Mouse (Mus musculus) hindbrain, embryonic 11.5 days (tissue): Measurements from ENCODE around the gene Tmem183a. TPM values are rescaled to one million over a fixed set of nuclear protein-coding genes. Genes with fewer than 3 reads are reported as not detected.

Experiments used
- ATAC-seq: fragments of 200-750 bp; cut with Nextera tagmentation; 2 replicates; pipeline ENCODE4 v1.8.0; 2017; ENCODE audit warnings: mild to moderate bottlenecking, moderate TSS enrichment, moderate library complexity; ENCODE audit not compliant: low FRiP score
- DNase-seq: peaks from one replicate; pipeline ENCODE4 v3.0.0-alpha.2; 2015; ENCODE audit warnings: low spot score
- H3K27ac ChIP-seq: fragments of 300-500 bp; sonication (generic); 2 replicates; pipeline ENCODE4 v1.5.1; 2014; ENCODE audit warnings: mild to moderate bottlenecking, low read depth, low read length
- H3K27me3 ChIP-seq: fragments of 300-500 bp; sonication (generic); 2 replicates; pipeline ENCODE4 v1.6.1; 2014; ENCODE audit warnings: mild to moderate bottlenecking, low read length, moderate library complexity, mixed read lengths; ENCODE audit not compliant: control insufficient read depth, insufficient read depth
- H3K36me3 ChIP-seq: fragments of 300-500 bp; sonication (generic); 2 replicates; pipeline ENCODE4 v1.6.1; 2014; ENCODE audit warnings: mild to moderate bottlenecking, low read length, moderate library complexity, mixed read lengths; ENCODE audit not compliant: control insufficient read depth, insufficient read depth
- H3K4me1 ChIP-seq: fragments of 300-500 bp; sonication (generic); replicated peaks from 2 replicates; pipeline ENCODE4 v1.6.1; 2014; ENCODE audit warnings: low read length, mixed read lengths; ENCODE audit not compliant: control insufficient read depth, insufficient read depth
- H3K4me2 ChIP-seq: fragments of 300-500 bp; sonication (generic); replicated peaks from 2 replicates; pipeline ENCODE4 v1.6.1; 2014; ENCODE audit warnings: mild to moderate bottlenecking, low read depth, low read length
- H3K4me3 ChIP-seq: fragments of 300-500 bp; sonication (generic); 2 replicates; pipeline ENCODE4 v1.5.1; 2014; ENCODE audit warnings: low read depth, low read length
- H3K9ac ChIP-seq: fragments of 300-500 bp; sonication (generic); 2 replicates; pipeline ENCODE4 v1.6.1; 2014; ENCODE audit warnings: low read depth, low read length
- H3K9me3 ChIP-seq: fragments of 300-500 bp; sonication (generic); 2 replicates; pipeline ENCODE4 v1.6.1; 2016; ENCODE audit warnings: low read length; ENCODE audit not compliant: control insufficient read depth
- WGBS: fragments of 180-500 bp; shearing (Covaris S2); extraction: QIAGEN DNeasy Blood & Tissue Kit; methylation state at CpG from one replicate; pipeline ENCODE4 v1.1.7; 2014; 5-methylcytosine and 5-hydroxymethylcytosine counted together
- polyA plus RNA-seq: library from polyadenylated mRNA; unstranded; fragments of >200 nt; fragmentation: Nextera tagmentation; extraction: Ambion mirVana; gene quantifications from 2 replicates; pipeline ENCODE4 v1.2.1, GENCODE M21; 2014

The Tmem183a gene
- polyA plus RNA-seq, 1 experiment from 2014 or later = 126 TPM

DNA sequence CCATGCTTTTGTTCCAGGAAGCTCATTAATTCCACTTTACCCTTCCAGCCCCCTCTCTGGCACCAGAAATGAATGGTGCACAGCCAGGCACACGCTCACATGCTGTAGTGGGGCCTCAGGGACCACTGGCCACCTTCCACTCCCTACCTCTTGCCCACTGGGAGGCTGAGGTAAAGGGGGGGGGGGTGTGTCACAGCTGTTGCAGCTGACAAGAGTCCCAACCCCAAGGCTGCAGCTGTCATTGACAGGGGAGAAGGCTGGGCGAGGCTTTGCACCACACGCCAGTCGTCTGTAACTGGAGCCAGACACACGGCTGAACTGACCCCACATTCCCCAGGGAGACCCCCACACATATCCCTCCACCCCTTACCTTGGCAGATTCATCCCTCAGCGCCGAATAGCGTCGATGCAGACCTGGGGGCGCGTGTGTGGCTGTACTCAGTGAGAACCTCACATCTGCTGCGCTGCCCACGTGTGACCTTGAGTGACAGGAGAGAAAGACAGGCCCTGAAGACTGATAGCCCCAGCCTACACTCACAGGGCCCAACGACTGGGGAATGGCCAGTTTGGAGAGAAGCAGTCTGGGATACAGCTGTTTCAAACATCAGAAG, 41.0 kb downstream of the Tmem183a start:
- H3K36me3 ChIP-seq = no peaks in the 10 kb centered on the region
- peak; percentile 46 for DNase-seq

DNA sequence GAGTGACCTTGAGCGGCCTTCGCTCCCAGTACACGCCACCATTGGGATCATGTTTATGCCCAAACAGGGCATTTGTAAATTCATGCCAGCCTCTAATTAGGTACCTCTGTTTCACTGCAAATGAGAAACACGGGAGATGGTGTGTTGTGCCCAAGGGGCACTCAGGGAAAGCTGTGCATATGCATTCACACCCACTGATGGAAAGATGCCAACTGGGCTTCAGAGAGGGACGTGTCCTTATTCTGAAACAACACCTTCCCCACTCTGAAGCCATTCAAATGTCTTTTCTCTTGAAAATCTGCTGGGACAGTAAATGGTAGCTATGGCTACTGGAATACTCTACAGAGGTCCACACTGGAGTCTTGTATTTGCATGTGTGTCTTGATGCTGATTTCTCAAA, 43.5 kb downstream of the Tmem183a start:
- Histone ChIP-seq H3K4me2 (no peak overlapping the region), H3K27ac (no peak overlapping the region), H3K9me3 (no peaks in the 10 kb centered on the region), H3K36me3 (no peaks in the 10 kb centered on the region), H3K9ac (no peak overlapping the region), H3K4me1 (peaks cover 3% of the 10 kb centered on the region; the same call in 1 of the 2 replicates), H3K27me3 (no peaks in the 10 kb centered on the region), H3K4me3 (no peak overlapping the region)
- 85% methylated on average over 5 of the region's 5 CpGs for WGBS
- ATAC-seq (no peak), DNase-seq (no peak)

More for the DNA sequence above, 41.0 kb downstream of the Tmem183a start:
- Histone ChIP-seq H3K4me2 (no peak overlapping the region), H3K9ac (no peak overlapping the region), H3K27ac (peak overlapping the region; percentile 17; the same call in 1 of the 2 replicates), H3K4me1 (peaks cover 3% of the 10 kb centered on the region; the same call in 1 of the 2 replicates), H3K27me3 (no peaks in the 10 kb centered on the region), H3K4me3 (no peak overlapping the region), H3K9me3 (no peaks in the 10 kb centered on the region)
- peak; percentile 56 for ATAC-seq
- 62% methylated on average over 14 of the region's 14 CpGs for WGBS

DNA sequence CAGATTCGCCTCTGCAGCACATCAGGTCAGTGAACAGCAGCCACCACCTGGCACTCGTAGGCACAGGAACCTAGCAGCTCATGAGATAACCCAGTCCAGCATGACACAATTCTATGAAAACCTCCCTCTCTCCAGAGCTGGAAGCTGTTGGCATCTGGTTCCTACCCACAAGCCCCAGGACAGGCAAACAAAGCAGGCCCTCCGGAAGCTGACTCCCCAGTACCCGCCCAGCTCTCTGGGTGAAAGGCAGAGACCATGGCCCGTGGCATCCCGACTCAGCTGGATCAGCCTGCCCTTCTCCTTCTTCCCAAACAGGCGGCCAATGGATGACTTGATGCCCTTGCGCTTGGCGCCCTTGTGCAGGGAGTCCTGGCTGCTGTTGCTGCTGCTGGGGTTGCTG, 45.4 kb downstream of the Tmem183a start:
- Histone ChIP-seq H3K9ac (no peak overlapping the region), H3K4me1 (peaks cover 3% of the 10 kb centered on the region; the same call in 1 of the 2 replicates), H3K4me2 (no peak overlapping the region), H3K36me3 (no peaks in the 10 kb centered on the region), H3K4me3 (no peak overlapping the region), H3K27ac (no peak overlapping the region), H3K9me3 (no peaks in the 10 kb centered on the region), H3K27me3 (no peaks in the 10 kb centered on the region)
- ATAC-seq (no peak), DNase-seq (no peak)
- 91% methylated on average over 9 of the region's 9 CpGs for WGBS

DNA sequence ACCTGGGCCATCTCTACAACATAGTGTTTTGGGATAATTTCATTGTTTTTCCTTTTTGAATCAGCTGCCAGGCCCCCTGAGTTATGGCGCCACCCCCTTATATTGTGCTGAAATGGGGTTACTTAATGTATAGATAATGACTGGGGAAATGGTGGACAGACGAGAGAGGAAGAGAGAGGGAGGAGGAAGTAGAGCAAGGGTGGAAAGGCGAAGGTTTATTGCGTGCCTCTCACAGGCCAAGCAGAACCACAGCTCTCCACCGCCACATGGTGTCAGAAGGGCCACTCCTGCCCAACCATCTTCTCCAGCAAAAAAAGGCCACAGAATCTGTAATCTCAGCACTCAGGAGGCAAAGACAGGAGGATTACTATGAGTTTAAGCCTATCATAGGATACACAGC, 46.6 kb downstream of the Tmem183a start:
- Histone ChIP-seq H3K9ac (no peak overlapping the region), H3K9me3 (no peaks in the 10 kb centered on the region), H3K4me1 (no peaks in the 10 kb centered on the region), H3K27ac (no peak overlapping the region), H3K4me3 (no peak overlapping the region), H3K27me3 (no peaks in the 10 kb centered on the region), H3K36me3 (no peaks in the 10 kb centered on the region), H3K4me2 (no peak overlapping the region)
- ATAC-seq = no peak
- DNase-seq = no peak
- WGBS = 92% methylated on average over 5 of the region's 5 CpGs

DNA sequence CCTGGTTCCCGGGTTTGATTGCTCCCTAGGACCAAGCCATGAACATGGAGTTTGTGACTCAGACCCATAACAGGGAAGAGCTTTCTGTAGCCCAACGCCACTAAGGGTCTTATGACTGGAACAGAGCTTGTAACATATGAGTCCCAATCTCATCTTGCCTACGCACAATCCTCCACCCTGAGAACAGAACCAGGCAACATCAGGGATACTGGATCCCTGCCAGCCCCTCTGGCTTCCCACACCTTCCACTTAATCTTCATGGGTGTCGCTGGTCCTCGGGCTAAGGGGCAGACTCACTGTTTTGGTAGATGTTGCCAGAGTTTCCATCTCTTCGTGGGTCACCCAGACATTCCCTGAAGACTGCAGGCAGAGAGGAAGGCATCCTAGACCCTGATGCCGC, 50.0 kb downstream of the Tmem183a start:
- Histone ChIP-seq H3K9me3 (no peaks in the 10 kb centered on the region), H3K4me3 (no peak overlapping the region), H3K27me3 (no peaks in the 10 kb centered on the region), H3K9ac (no peak overlapping the region), H3K4me2 (no peak overlapping the region), H3K4me1 (0 out of 2 replicates have a peak, but pooled peaks cover 3% of the 10 kb centered on the region), H3K27ac (no peak overlapping the region), H3K36me3 (no peaks in the 10 kb centered on the region)
- 91% methylated on average over 7 of the region's 7 CpGs for WGBS
- no peak for ATAC-seq
- no peak for DNase-seq

DNA sequence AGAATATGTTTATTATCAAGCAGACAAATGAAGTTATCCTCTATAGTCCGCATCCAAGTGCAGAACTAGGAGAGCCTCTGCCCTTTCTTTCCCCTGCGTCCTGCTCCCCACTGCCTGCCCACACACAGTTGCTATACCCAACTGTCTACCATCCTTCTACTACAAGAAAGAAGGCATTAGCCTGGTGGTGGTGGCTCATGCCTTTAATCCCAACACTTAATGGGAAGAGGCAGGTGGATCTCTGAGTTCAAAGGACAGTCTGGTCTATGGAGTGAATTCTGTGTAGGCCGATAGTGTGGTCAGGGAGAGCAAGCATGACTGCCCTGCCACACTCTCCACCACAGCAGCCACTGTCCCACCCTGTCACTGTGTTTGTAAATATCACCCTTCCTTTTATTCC, 51.0 kb downstream of the Tmem183a start:
- ATAC-seq = no peak
- no peak for DNase-seq
- no peaks in the 10 kb centered on the region for H3K36me3 ChIP-seq
- no peak overlapping the region for H3K9ac ChIP-seq
- 0 out of 2 replicates have a peak, but pooled peaks cover 3% of the 10 kb centered on the region for H3K4me1 ChIP-seq
- no peak overlapping the region for H3K4me3 ChIP-seq
- H3K27me3 ChIP-seq = no peaks in the 10 kb centered on the region
- H3K4me2 ChIP-seq = no peak overlapping the region
- H3K27ac ChIP-seq = no peak overlapping the region
- WGBS = 96% methylated on average over 3 of the region's 3 CpGs
- H3K9me3 ChIP-seq = no peaks in the 10 kb centered on the region

DNA sequence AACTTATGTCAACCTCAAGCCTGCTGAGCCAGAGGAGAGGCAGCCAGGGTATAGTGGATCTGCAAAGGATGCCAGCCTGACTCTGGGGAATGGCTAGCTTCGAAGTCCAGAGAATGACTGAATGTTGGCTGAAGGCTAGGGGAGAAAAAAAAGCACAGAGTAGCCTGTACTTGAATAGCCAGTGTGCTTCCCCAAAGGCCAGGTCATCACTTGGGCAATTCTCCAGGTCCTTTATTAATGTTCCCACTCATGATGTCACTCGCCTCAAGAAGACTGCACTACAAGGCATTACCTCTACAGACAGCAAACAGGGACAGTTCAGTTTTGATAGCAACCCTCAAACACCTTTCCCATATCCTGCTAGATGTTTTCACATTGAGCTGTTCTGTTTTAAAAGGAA, 51.5 kb downstream of the Tmem183a start:
- Histone ChIP-seq H3K36me3 (no peaks in the 10 kb centered on the region), H3K4me1 (0 out of 2 replicates have a peak, but pooled peaks cover 3% of the 10 kb centered on the region), H3K4me3 (no peak overlapping the region), H3K9ac (no peak overlapping the region), H3K4me2 (no peak overlapping the region), H3K9me3 (no peaks in the 10 kb centered on the region), H3K27me3 (no peaks in the 10 kb centered on the region), H3K27ac (no peak overlapping the region)
- ATAC-seq (no peak), DNase-seq (no peak)
- 88% methylated on average over 2 of the region's 2 CpGs for WGBS

DNA sequence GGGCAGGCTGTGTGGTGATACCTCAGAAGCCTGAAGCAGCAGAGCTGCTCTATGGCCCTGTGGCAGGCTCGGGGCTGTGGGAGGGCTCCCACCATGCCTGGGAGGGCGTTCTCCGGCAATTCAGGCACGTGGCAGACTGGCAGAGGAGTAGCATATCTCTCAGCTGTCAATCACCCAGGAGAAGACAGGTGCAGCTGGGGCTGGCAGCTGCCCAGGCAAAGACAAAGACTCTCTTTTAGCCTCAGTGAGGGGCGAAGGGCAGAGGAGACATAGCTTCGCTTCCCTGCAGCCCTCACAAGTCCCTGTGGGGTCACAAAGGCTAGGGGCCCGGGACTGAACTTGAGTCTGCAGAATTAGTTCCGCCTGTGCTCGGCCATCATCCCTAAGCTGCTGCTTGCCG, 54.4 kb downstream of the Tmem183a start:
- Histone ChIP-seq H3K4me3 (no peak overlapping the region), H3K9ac (no peak overlapping the region), H3K4me1 (0 out of 2 replicates have a peak, but pooled peaks cover 3% of the 10 kb centered on the region), H3K36me3 (no peaks in the 10 kb centered on the region), H3K4me2 (no peak overlapping the region), H3K9me3 (no peaks in the 10 kb centered on the region), H3K27ac (no peak overlapping the region), H3K27me3 (no peaks in the 10 kb centered on the region)
- 47% methylated on average over 10 of the region's 10 CpGs for WGBS
- DNase-seq (no peak), ATAC-seq (peak; percentile 38; the same call in 1 of the 2 replicates)

DNA sequence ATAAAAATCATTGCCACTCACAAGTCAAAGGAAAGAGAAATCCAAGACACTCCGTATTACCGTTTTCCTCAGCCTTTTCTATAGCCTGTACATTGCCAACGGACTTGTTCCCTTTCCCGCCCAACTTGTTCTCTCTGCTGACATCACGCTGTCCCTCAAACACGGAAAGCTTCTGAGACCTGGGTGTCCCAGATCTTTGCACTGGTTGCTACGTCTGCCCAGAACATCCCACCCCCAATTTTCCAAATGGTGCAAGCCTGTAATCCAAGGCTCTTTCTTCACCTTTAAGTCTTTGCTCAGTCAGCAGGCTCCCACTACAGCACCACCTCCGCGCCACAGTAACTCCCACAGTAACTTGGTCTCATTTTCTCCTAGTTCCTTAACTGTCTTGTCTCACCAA, 56.8 kb downstream of the Tmem183a start:
- H3K9ac ChIP-seq = no peak overlapping the region
- no peak overlapping the region for H3K4me3 ChIP-seq
- no peaks in the 10 kb centered on the region for H3K36me3 ChIP-seq
- H3K27ac ChIP-seq = no peak overlapping the region
- ATAC-seq (no peak), DNase-seq (no peak)
- WGBS = 94% methylated on average over 9 of the region's 9 CpGs
- 0 out of 2 replicates have a peak, but pooled peaks cover 3% of the 10 kb centered on the region for H3K4me1 ChIP-seq
- H3K27me3 ChIP-seq = no peaks in the 10 kb centered on the region
- H3K4me2 ChIP-seq = no peak overlapping the region
- H3K9me3 ChIP-seq = no peaks in the 10 kb centered on the region
